ENCODE assay signal across 9 mouse cellular contexts in the genomic region with DNA sequence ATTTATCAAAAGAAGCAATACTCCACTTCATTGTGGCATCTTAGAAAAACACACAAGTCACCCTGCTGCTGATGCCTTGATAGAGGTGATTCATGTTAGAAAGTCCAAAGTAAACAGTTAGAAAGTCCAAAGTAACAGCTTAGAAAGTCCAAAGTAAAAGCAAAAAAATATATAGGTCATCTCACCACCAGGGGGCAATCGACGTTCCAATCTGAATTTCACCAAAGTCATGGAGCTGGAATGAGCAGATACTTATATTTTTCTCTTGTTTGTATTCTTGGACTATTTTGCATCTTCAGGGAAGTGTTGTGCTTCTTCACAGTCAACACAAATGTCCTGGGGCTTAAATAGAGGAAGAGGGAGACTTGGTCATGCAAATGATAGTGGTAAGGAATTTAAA.
DNase-seq lines count a peak whose midpoint lies in the region; TF ChIP-seq lines count a peak whose summit lies in the region.
"Had no signal": no experiment of that assay in that cellular context is flagged by ENCODE, and none has a peak within 500 bp of the region (broad histone marks: within the 10 kb centered on the region; RNA-seq: fewer than 3 reads in every experiment).

No protein-coding gene starts in this region.

- intact Hi-C loops in heart, postnatal 14 days (cut with DNase I): loop anchor here (2.0 to 10.0 kb wide), 3 partner anchors 224 to 690 kb away; no protein-coding TSS in a partner anchor

- no peaks in the 10 kb centered on the region for H3K9me3 ChIP-seq in heart, embryonic 10.5 days
- H3K9me3 ChIP-seq: megakaryocyte, embryonic 14.5 days had no signal

- peak; percentile 19; the same call in 1 of the 2 replicates for TF ChIP-seq CTCF in cortical plate, adult 2 months (IDR thresholded peaks at IDR 0.05; ENCODE audit: extremely low read depth, insufficient read depth, low read length)

- peak; percentile 16 to 37 for DNase-seq in heart, postnatal 14 days
- DNase-seq in heart, embryonic 10.5 days (ENCODE audit: low spot score): no peak
- peak; percentile 5 for DNase-seq in right cerebral cortex, postnatal 14 days
- DNase-seq in right cerebral cortex, postnatal 25 days: no peak
- peak; percentile 49 for DNase-seq in retina, embryonic 14.5 days (ENCODE audit: low spot score)
- no peak for DNase-seq in spleen, postnatal 4 days (ENCODE audit: low spot score in 2 of 2)
- DNase-seq in Muller cell, postnatal 12 days (ENCODE audit: inconsistent ontology term): no peak

- no peaks in the 10 kb centered on the region for H3K27me3 ChIP-seq in heart, embryonic 10.5 days (ENCODE audit: insufficient read depth, poor library complexity, severe bottlenecking)
- H3K27me3 ChIP-seq: megakaryocyte, embryonic 14.5 days had no signal

- no peak overlapping the region for H3K27ac ChIP-seq in heart, embryonic 10.5 days
- no peak overlapping the region for H3K27ac ChIP-seq in cortical plate, adult 2 months (ENCODE audit: insufficient read depth, low read length)

- H3K36me3 ChIP-seq in heart, embryonic 10.5 days: no peaks in the 10 kb centered on the region

- H3K4me3 ChIP-seq in heart, embryonic 10.5 days: no peak overlapping the region
- H3K4me3 ChIP-seq in cortical plate, adult 2 months (ENCODE audit: insufficient read depth, low read length): no peak overlapping the region
- H3K4me3 ChIP-seq: megakaryocyte, embryonic 14.5 days had no signal

- H3K4me1 ChIP-seq in heart, embryonic 10.5 days: peaks cover 5% of the 10 kb centered on the region; the same call in 1 of the 2 replicates
- H3K4me1 ChIP-seq in cortical plate, adult 2 months (ENCODE audit: control insufficient read depth, insufficient read depth, low read length): no peaks in the 10 kb centered on the region; the same call in 1 of the 2 replicates
- H3K4me1 ChIP-seq: megakaryocyte, embryonic 14.5 days had no signal

- WGBS in heart, embryonic 10.5 days: 28% methylated on average over 2 of the region's 2 CpGs

- no peak for TF ChIP-seq POLR2A in cortical plate, adult 2 months (IDR thresholded peaks at IDR 0.05; ENCODE audit: extremely low read depth, insufficient read depth, low read length)

Comparison
In these comparisons a context has a peak if more than half of its experiments do, and no peak if none do; other contexts are left out.
1. DNase-seq: peak in heart, postnatal 14 days (2 of 2), right cerebral cortex, postnatal 14 days (single experiment) and retina, embryonic 14.5 days (single experiment); none in heart, embryonic 10.5 days (single experiment), right cerebral cortex, postnatal 25 days (single experiment), spleen, postnatal 4 days (0 of 2) and Muller cell, postnatal 12 days (single experiment).